Mouse (Mus musculus): ENCODE measurements around the gene Rgs6.

DNA sequence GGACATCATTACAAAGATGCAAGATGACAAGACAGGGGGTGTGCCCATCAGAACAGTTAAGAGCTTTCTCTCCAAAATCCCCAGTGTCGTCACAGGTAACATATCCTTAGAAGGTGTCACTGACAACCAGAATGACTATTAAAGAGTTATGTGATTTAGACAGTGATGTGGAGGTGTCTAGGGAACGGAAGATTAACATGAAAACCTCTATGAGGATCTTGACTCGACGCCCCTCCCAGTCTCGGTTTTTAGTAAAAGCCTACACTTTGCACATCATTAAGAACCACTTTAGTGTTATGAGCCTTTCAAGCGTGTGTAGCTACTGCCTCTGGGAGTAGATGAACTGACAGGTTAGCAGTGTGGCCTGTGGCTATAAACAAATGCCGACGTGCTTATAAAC is 397.2 kb downstream of the Rgs6 start:
- TF ChIP-seq EP300 (optimal IDR thresholded peaks at IDR 0.05), result no peak
- no peak for TF ChIP-seq CTCF (IDR thresholded peaks at IDR 0.05; ENCODE audit: low read depth)

All from stomach, postnatal 0 days (tissue).